Mouse (Mus musculus) heart, embryonic 14.5 days (tissue): Measurements from ENCODE around the gene Gzmm. TPM values are rescaled to one million over a fixed set of nuclear protein-coding genes. Genes with fewer than 3 reads are reported as not detected.

Experiments
- ATAC-seq: fragments of 200-750 bp; cut with Nextera tagmentation; 2 replicates; pipeline ENCODE4 v1.8.0; 2017; ENCODE audit warnings: low read depth, moderate TSS enrichment; ENCODE audit not compliant: insufficient number of reproducible peaks, insufficient read depth, low FRiP score
- H3K27ac ChIP-seq, 2 experiments: fragments of 200-500 bp in 1 of 2; fragments of 300-500 bp in 1 of 2; sonication (generic) in 1 of 2; replicated peaks in 1 of 2; 2 replicates each; pipeline ENCODE4 v1.5.1; 2012 to 2014; ENCODE audit warnings: low read depth in 2 of 2, low read length in 2 of 2, control low read depth in 1 of 2, mild to moderate bottlenecking in 1 of 2, mixed read lengths in 1 of 2; ENCODE audit not compliant: control insufficient read depth in 1 of 2, insufficient read depth in 1 of 2
- H3K27me3 ChIP-seq: fragments of 300-500 bp; sonication (generic); 2 replicates; pipeline ENCODE4 v1.6.1; 2014; ENCODE audit warnings: mild to moderate bottlenecking, low read length, control low read depth; ENCODE audit not compliant: control insufficient read depth, insufficient read depth
- H3K36me3 ChIP-seq: fragments of 300-500 bp; sonication (generic); 2 replicates; pipeline ENCODE4 v1.6.1; 2014; ENCODE audit warnings: mild to moderate bottlenecking, control low read depth, low read length, mixed read lengths; ENCODE audit not compliant: control insufficient read depth, insufficient read depth
- H3K4me1 ChIP-seq, 2 experiments: fragments of 200-500 bp in 1 of 2; fragments of 300-500 bp in 1 of 2; sonication (generic) in 1 of 2; 2 replicates each; pipeline ENCODE4 v1.6.1; 2012 to 2014; ENCODE audit warnings: low read length in 2 of 2, control low read depth in 1 of 2, mixed read lengths in 1 of 2; ENCODE audit not compliant: control insufficient read depth in 2 of 2, insufficient read depth in 2 of 2
- H3K4me2 ChIP-seq: fragments of 300-500 bp; sonication (generic); 2 replicates; pipeline ENCODE4 v1.6.1; 2014; ENCODE audit warnings: mild to moderate bottlenecking, low read length
- H3K4me3 ChIP-seq, 2 experiments: fragments of 200-500 bp in 1 of 2; fragments of 300-500 bp in 1 of 2; sonication (generic) in 1 of 2; 2 replicates each; pipeline ENCODE4 v1.5.1; 2012 to 2014; ENCODE audit warnings: low read length in 2 of 2, mild to moderate bottlenecking in 2 of 2, control low read depth in 1 of 2, low read depth in 1 of 2, moderate library complexity in 1 of 2; ENCODE audit not compliant: control insufficient read depth in 1 of 2, insufficient read depth in 1 of 2
- H3K9ac ChIP-seq: fragments of 300-500 bp; sonication (generic); 2 replicates; pipeline ENCODE4 v1.6.1; 2014; ENCODE audit warnings: mild to moderate bottlenecking, low read length
- H3K9me3 ChIP-seq: fragments of 300-500 bp; sonication (generic); 2 replicates; pipeline ENCODE4 v1.6.1; 2016; ENCODE audit warnings: low read length, control low read depth; ENCODE audit not compliant: control insufficient read depth
- WGBS: fragments of 180-500 bp; shearing (Covaris S2); extraction: QIAGEN DNeasy Blood & Tissue Kit; methylation state at CpG from one replicate; pipeline ENCODE4 v1.1.7; 2014; 5-methylcytosine and 5-hydroxymethylcytosine counted together
- polyA plus RNA-seq: library from polyadenylated mRNA; unstranded; fragments of >200 nt; fragmentation: Nextera tagmentation; extraction: Ambion mirVana; gene quantifications from 2 replicates; pipeline ENCODE4 v1.2.1, GENCODE M21; 2014

Gzmm gene
- polyA plus RNA-seq, 1 experiment from 2014 or later = 0.77 TPM

DNA sequence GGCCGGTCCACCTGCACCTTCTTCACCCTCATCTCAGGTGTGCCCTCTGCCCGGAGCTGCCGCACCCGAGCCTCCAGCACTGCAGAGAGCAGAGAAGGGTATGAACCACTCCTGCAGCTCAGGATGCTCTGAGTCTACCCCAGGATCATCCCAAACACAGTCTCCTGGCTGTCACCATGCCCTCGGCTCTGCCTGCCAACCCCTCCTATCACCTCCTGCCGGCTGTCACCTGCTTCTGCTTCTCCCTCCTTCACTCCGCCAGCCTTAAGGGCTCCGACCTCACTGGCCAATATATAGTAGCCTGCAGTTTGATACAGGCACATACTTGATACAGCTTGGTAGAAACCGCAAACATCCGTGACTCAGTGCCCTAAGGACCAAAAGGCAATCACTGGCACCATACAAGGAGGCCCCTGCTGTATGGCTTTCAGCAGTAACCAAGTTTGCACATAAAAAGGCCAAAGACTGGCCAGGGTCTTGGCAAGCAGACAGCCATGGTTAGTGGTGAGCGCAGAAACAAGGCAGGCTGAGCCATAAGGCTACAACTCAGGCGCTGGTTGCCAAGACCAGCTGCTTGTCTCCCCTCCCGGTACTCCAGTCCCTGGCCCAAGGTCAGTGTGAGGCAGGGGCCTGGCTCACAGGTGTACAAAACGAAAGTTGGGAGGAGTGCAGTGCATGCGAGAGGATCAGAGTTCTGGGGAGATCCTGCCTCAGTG lies 55.0 kb downstream of the Gzmm start:
- peaks cover 3 to 9% of the 10 kb centered on the region in 2 experiments; a peak in 3 of 4 replicates for H3K4me1 ChIP-seq
- H3K27ac ChIP-seq = no peak overlapping the region
- H3K36me3 ChIP-seq = peaks cover 58% of the 10 kb centered on the region
- WGBS = 92% methylated on average over 15 of the region's 15 CpGs
- no peak overlapping the region for H3K4me2 ChIP-seq
- H3K4me3 ChIP-seq = no peak overlapping the region
- ATAC-seq = no peak
- H3K9me3 ChIP-seq = peaks cover 22% of the 10 kb centered on the region
- no peaks in the 10 kb centered on the region for H3K27me3 ChIP-seq
- no peak overlapping the region for H3K9ac ChIP-seq

Other genes starting within 250 kb of the Gzmm start
- gene Vmn2r83, start 220.3 kb upstream of the Gzmm start, polyA plus RNA-seq = not detected in 2 replicates
- 10.3 TPM in 2 replicates for gene Plpp2, start 155.2 kb upstream of the Gzmm start, polyA plus RNA-seq
- 22.1 and 30.6 TPM in 2 replicates for gene Mier2, start 133.8 kb upstream of the Gzmm start, polyA plus RNA-seq
- not detected in 2 replicates for gene Theg, start 101.7 kb upstream of the Gzmm start, polyA plus RNA-seq
- not detected in 2 replicates for gene C2cd4c, start 75.0 kb upstream of the Gzmm start, polyA plus RNA-seq
- 1.5 and 1.6 TPM in 2 replicates for gene Shc2, start 51.1 kb upstream of the Gzmm start, polyA plus RNA-seq
- not detected in 2 replicates for gene Odf3l2, start 43.3 kb upstream of the Gzmm start, polyA plus RNA-seq
- 1.00 and 1.8 TPM in 2 replicates for gene Madcam1, start 24.5 kb upstream of the Gzmm start, polyA plus RNA-seq
- gene Tpgs1, start 19.7 kb upstream of the Gzmm start, polyA plus RNA-seq = 44.5 and 48.2 TPM in 2 replicates
- 106 and 109 TPM in 2 replicates for gene Cdc34, start 6.8 kb upstream of the Gzmm start, polyA plus RNA-seq
- 989 and 1,200 TPM in 2 replicates for gene Bsg, start 15.5 kb downstream of the Gzmm start, polyA plus RNA-seq
- gene Hcn2, start 27.6 kb downstream of the Gzmm start, polyA plus RNA-seq = 0.05 and 0.19 TPM in 2 replicates
- gene Polrmt, start 57.6 kb downstream of the Gzmm start, polyA plus RNA-seq = 20.2 and 27.4 TPM in 2 replicates
- 0.12 and 0.38 TPM in 2 replicates for gene Fgf22, start 66.1 kb downstream of the Gzmm start, polyA plus RNA-seq
- 54.4 and 62.5 TPM in 2 replicates for gene Rnf126, start 77.9 kb downstream of the Gzmm start, polyA plus RNA-seq
- gene Fstl3, start 88.3 kb downstream of the Gzmm start, polyA plus RNA-seq = 19.9 and 21.1 TPM in 2 replicates
- 0.08 TPM in 1 of 2 replicates, not detected in the other for gene Prss57, start 101.9 kb downstream of the Gzmm start, polyA plus RNA-seq
- 58.3 and 68.1 TPM in 2 replicates for gene Palm, start 104.6 kb downstream of the Gzmm start, polyA plus RNA-seq
- gene Misp, start 132.0 kb downstream of the Gzmm start, polyA plus RNA-seq = 0.61 and 1.5 TPM in 2 replicates
- gene Ptbp1, start 165.4 kb downstream of the Gzmm start, polyA plus RNA-seq = 62.7 and 78.9 TPM in 2 replicates
- gene Prtn3, start 185.5 kb downstream of the Gzmm start, polyA plus RNA-seq = 1.4 and 2.0 TPM in 2 replicates
- 6.9 and 9.4 TPM in 2 replicates for gene Plppr3, start 185.6 kb downstream of the Gzmm start, polyA plus RNA-seq
- 0.42 TPM in 1 of 2 replicates, not detected in the other for gene Elane, start 197.2 kb downstream of the Gzmm start, polyA plus RNA-seq
- not detected in 2 replicates for gene Cfd, start 201.8 kb downstream of the Gzmm start, polyA plus RNA-seq
- gene Med16, start 219.9 kb downstream of the Gzmm start, polyA plus RNA-seq = 34.7 TPM in 2 replicates
- gene Gm26602, start 221.8 kb downstream of the Gzmm start, polyA plus RNA-seq = 4.6 TPM in 1 of 2 replicates, not detected in the other
- gene Kiss1r, start 228.0 kb downstream of the Gzmm start, polyA plus RNA-seq = 0.19 and 0.70 TPM in 2 replicates
- 96.7 and 98.5 TPM in 2 replicates for gene R3hdm4, start 232.2 kb downstream of the Gzmm start, polyA plus RNA-seq
- gene Arid3a, start 238.0 kb downstream of the Gzmm start, polyA plus RNA-seq = 1.9 and 2.8 TPM in 2 replicates